In the genomic region with DNA sequence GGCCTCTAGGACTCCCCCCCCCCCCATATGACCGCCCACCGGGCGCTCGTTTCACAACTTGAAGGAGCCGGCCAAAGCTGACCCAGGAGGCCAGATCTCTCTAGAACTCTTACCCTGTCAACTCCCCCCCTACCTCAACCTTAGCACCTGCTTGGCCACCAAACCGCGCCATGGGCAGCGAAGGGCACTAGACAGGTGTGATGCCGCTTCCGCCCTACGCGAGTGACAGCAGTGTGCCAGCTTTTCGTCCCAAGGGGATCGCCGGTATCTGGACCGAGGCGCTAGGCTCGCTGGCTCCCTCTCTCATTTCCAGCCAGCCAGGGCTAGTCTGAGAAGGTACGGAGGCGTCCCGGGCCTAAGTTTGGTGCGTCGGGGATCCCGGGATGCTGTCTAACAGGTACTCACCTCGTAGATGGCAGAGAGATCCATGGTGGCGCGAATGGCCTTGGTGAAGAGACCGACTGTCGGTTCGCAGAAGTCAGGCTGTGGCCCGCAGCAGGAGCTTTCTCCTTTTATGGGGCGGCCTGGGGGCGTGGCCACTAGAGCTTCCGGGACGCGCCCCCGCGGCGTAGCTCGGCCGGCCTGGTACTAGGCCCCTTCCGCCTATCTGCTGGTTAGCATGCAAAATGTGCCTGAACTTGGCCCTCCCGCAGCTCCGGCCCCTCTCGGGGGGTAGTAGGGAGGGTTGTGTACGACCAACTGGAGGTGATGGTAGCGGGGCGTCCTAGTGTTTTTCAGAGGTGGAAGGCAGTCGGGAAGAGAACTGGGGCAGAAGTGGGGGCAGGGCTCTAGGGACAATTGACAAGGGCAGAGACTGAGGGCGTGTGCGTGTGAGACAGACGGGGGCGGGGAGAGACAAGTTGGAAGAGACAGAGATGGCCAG, we compare ENCODE assay signal across 1 mouse cellular context.
TF ChIP-seq lines count a peak whose summit lies in the region.

No protein-coding gene starts in this region.

TF ChIP-seq in myocyte, 11 proteins besides CTCF, POLR2A, EP300 and RAD21 (continued from another document):
- TF ChIP-seq TCF12 (IDR thresholded peaks at IDR 0.05; ENCODE audit: insufficient read depth, poor library complexity, severe bottlenecking) (no peak), MAX (IDR thresholded peaks at IDR 0.05; ENCODE audit: low read depth) (no peak)
